Mouse (Mus musculus) inflammation-experienced regulatory T-cells, adult 6 months (primary cell): Measurements from ENCODE around the gene Ctcf. TPM values are rescaled to one million over a fixed set of nuclear protein-coding genes. Genes with fewer than 3 reads are reported as not detected.

ENCODE experiments used
- ATAC-seq: one replicate; pipeline ENCODE4 v1.8.0; 2017
- polyA plus RNA-seq, 3 experiments: library from polyadenylated mRNA; unstranded; fragments of 100-300 nt; shearing (Covaris generic); gene quantifications; one replicate each; pipeline ENCODE4 v1.2.1; 2017

Ctcf gene
- polyA plus RNA-seq, 3 experiments from 2014 or later: 52.4 to 66.1 (median 56.0) TPM

GRCm38 (mm10) chr8:105657641-105658040 is 21.3 kb downstream of the Ctcf start:
- no peak for ATAC-seq

DNA sequence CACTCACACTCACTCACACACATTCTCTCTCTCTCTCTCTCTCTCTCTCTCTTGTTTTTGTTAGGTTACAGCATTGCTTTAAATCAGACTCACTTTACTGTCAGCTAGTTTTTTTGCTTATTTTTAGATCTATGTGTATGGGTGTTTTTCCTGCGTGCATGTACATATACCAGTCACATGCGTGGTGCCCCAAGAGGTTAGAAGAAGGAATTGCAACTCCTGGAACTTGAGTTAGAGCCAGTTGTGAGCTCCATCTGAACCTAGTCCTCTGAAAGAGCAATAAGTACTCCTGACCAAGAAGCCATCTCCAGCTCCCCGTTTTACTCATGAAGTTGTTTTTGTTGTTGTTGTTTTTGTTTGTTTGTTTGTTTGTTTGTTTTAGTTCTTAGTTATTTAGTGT is 24.8 kb downstream of the Ctcf start:
- peak; percentile 74 for ATAC-seq

- ATAC-seq: no peak
Measured at GRCm38 (mm10) chr8:105677891-105678290, 41.5 kb downstream of the Ctcf start.

DNA sequence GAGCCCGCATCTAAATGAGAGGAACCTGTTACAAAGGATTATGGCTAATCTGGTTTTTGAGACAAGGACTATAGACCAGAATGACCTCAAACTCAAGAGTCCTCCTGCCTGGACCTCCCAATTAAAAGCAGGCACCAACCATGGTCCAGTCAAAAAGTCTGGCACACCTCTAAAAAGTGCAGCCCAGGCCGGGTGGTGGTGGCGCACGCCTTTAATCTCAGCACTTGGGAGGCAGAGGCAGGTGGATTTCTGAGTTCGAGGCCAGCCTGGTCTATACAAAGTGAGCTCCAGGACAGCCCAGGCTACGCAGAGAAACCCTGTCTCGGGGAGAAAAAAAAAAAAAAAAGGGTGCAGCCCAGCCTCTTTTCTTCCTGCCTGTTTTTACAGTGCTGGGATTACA is 49.0 kb downstream of the Ctcf start:
- ATAC-seq: no peak

- ATAC-seq: peak; percentile 88
Measured at GRCm38 (mm10) chr8:105685796-105686308, 49.5 kb downstream of the Ctcf start, which contains the start of gene Carmil2. TSS of gene Carmil2 (plus strand) at chr8:105686274.

DNA sequence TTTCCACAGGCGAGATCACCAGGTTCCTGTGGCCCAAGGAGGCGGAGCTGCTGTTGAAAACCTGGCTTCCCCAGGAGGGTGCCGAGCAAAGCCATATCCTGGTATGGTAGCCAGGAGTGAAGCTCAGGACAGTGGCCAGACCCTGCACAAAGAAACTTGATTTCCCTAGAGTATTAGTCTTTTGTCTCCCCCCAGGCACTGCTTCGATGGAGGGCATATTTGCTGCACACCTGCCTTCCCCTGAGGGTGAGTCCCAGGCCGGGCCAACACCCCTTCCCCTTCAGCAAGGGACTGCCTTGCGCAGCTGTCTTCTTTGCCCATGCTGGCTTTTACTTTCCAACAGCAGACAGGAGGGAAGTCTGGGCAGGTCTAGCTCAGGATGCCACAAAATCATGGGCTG is 50.2 kb downstream of the Ctcf start:
- ATAC-seq: peak; percentile 12

DNA sequence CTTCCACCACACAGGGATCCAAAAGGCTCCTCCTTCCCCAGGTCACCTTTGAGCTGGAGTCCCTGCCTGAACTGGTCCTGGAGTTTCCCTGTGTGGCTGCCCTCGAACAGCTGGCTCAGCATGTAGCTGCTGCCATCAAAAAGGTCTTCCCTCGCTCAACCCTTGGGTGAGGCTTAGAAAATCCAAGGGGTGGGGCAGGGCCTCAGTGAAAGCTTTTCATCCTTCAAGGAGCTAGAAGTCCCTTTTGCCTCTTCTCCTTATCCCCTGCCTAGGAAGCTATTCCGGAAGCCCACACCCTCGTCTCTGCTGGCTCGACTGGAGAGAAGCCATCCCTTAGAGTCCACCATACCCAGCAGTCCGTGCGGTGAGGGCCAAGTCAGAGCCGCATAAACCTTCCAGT is 51.1 kb downstream of the Ctcf start:
- ATAC-seq: no peak

DNA sequence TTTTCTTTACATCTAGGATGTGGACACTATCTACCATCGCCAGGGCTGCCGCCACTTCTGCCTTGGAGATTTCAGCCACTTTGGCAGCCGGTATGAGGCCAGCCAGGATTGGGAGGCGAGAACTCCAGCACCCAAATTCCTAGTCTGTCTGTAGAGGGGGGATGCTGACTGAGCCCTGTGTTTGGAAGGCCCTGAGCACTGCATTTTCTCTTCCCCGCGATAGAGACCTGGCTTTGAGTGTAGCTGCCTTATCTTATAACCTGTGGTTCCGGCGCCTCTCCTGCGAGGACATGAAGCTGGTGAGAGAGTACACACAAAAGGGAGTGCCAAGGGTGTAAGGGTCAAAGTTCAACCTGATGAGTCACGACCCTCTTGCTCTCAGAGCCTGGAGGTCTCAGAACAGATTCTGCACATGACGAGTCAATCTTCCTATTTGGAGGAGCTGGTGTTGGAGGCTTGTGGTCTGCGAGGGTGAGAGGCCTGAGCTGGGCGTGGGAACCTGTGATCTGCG is 51.9 kb downstream of the Ctcf start:
- ATAC-seq: no peak

GRCm38 (mm10) chr8:105689256-105689982 is 53.1 kb downstream of the Ctcf start:
- no peak for ATAC-seq

GRCm38 (mm10) chr8:105689983-105690360 is 53.6 kb downstream of the Ctcf start:
- ATAC-seq: no peak

DNA sequence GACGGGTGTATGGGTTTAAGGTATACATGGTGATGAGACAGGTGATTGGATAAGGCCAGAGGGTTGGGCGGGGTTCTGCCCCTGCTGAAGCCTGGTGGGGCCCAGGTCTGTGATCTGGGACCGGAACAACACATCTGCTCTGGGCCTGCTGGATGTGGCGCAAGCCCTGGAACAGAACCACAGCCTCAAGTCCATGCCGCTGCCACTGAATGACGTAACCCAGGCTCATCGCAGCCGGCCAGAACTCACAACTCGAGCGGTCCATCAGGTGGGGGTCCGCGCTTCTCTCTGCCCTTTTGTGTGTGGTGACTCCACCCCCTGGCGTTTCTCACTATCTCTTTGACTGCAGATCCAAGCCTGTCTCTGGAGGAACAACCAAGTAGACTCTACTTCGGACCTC is 54.6 kb downstream of the Ctcf start:
- ATAC-seq: no peak

- no peak for ATAC-seq
Measured at GRCm38 (mm10) chr8:105692449-105693182, 56.2 kb downstream of the Ctcf start.

GRCm38 (mm10) chr8:105693648-105694047 is 57.3 kb downstream of the Ctcf start:
- ATAC-seq: no peak

- ATAC-seq: no peak
Measured at GRCm38 (mm10) chr8:105694051-105694799, 57.9 kb downstream of the Ctcf start.

DNA sequence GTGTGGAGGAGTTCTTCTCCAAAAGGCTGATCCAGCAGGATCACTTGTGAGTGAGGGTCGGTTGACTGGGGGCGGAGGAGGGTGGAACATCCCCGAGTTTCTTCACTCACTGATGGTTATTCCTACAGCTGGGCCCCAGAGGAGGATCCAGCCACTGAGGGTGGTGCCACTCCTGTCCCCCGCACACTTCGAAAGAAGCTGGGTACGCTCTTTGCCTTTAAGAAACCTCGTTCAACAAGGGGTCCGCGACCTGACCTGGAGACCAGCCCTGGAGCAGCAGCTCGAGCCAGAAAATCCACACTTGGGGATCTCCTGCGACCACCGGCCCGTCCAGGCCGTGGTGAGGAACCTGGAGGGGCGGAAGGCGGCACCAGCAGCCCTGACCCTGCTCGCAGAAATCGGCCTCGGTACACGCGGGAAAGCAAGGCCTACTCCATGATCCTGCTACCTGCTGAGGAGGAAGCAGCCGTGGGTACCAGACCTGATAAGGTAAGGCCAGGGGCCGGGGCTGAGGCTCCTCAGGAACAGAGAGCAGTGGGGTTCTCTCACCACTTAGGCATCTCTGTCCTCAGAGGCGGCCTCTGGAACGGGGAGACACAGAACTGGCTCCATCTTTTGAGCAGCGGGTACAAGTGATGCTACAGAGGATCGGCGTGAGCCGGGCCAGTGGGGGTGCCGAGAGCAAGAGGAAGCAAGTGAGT is 58.9 kb downstream of the Ctcf start:
- no peak for ATAC-seq

- ATAC-seq: no peak
Measured at GRCm38 (mm10) chr8:105697196-105697780, 60.9 kb downstream of the Ctcf start.

DNA sequence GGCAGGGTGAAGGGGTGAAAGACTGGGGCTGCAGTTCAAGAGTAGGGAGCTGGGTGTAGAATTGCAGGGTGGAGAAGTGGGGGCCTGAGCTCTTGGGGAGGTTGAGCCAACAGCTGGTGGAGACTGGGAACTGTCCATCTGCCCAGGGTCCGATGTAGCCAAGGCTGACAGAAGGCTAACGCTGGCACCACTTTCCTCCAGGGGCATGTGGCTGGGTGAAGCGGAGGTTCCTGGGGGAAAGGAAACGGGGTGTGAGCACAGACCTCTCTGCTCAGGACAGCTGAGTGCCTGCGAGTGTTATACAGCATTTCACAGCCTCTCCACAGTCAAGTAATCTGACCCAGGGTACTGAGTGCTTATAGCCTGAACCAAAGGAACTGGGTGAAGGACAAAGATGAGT is 62.4 kb downstream of the Ctcf start:
- no peak for ATAC-seq

GRCm38 (mm10) chr8:105699488-105700215 is 63.3 kb downstream of the Ctcf start:
- no peak for ATAC-seq

- ATAC-seq: peak; percentile 43
Measured at GRCm38 (mm10) chr8:105700566-105700965, 64.2 kb downstream of the Ctcf start.

- peak; percentile 84 for ATAC-seq
Measured at GRCm38 (mm10) chr8:105700966-105701824, 64.8 kb downstream of the Ctcf start, which contains the start of the genes Acd and Pard6a. TSS of gene Acd (minus strand) at chr8:105701102. TSS of gene Pard6a (plus strand) at chr8:105701148.
